Mouse (Mus musculus): ENCODE data around the gene Cetn2. TPM values are rescaled to one million over a fixed set of nuclear protein-coding genes. Genes with fewer than 3 reads are reported as not detected.

The Cetn2 gene
- 2.7 and 3.5 TPM in 2 replicates for polyA plus RNA-seq (2012; rRNA removed)

GRCm38 (mm10) chrX:72917884-72918681, at the start of gene Cetn2, which contains the start of gene Nsdhl:
Cetn2 (minus strand) TSS chrX:72918411.
Nsdhl (plus strand) TSS chrX:72918557.
- 21% methylated on average over 41 of the region's 41 CpGs for WGBS
- Histone ChIP-seq H3K4me1 (ENCODE audit: control insufficient read depth, insufficient read depth, insufficient read length) (no peaks in the 10 kb centered on the region; the same call in 1 of the 2 replicates), H3K27ac (ENCODE audit: insufficient read depth, low read length) (peak within 1 kb of the TSS; percentile 71), H3K36me3 (ENCODE audit: control insufficient read depth, insufficient read depth, low read length) (0 out of 2 replicates have a peak, but pooled peaks cover 1% of the 10 kb centered on the region), H3K27me3 (ENCODE audit: control insufficient read depth, insufficient read depth, low read length) (no peaks in the 10 kb centered on the region), H3K4me3 (ENCODE audit: extremely low read depth, insufficient read depth, insufficient read length) (peak within 1 kb of the TSS; percentile 96)
- peak; percentile 73 to 76 for DNase-seq (ENCODE audit: low read depth in 1 of 2, low spot score in 2 of 2)
- TF ChIP-seq POLR2A (IDR thresholded peaks at IDR 0.05; ENCODE audit: low read depth, low read length) = no peak
- TF ChIP-seq CTCF (IDR thresholded peaks at IDR 0.05; ENCODE audit: extremely low read depth, insufficient read depth, insufficient read length, insufficient replicate concordance) = no peak

DNA sequence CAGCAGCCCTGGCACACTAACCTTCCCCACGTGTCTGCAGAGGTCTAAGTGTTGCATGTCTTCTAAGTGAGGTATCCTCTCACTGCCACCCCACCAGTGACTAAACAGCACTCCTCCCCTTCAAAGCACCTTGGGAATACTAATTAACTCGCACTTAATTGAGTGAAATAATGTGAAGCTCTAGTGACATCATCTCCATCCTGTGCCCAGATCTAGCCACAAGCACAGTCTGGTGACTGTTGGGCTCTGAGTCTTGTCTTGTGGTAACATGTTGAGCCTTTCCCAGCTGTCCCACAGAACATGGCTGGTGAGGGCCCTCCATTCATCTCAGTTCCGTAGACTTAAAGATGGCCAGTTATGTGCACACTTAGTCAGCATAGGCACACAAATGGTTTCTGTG, 44.5 kb upstream of the Cetn2 start:
- Histone ChIP-seq H3K4me3 (ENCODE audit: extremely low read depth, insufficient read depth, insufficient read length) (no peak overlapping the region), H3K27ac (ENCODE audit: insufficient read depth, low read length) (no peak overlapping the region), H3K27me3 (ENCODE audit: control insufficient read depth, insufficient read depth, low read length) (no peaks in the 10 kb centered on the region), H3K36me3 (ENCODE audit: control insufficient read depth, insufficient read depth, low read length) (no peaks in the 10 kb centered on the region), H3K4me1 (ENCODE audit: control insufficient read depth, insufficient read depth, insufficient read length) (no peaks in the 10 kb centered on the region)
- WGBS = 82% methylated on average over 3 of the region's 3 CpGs
- TF ChIP-seq CTCF (IDR thresholded peaks at IDR 0.05; ENCODE audit: extremely low read depth, insufficient read depth, insufficient read length, insufficient replicate concordance) (no peak), POLR2A (IDR thresholded peaks at IDR 0.05; ENCODE audit: low read depth, low read length) (no peak)
- DNase-seq (ENCODE audit: low read depth in 1 of 2, low spot score in 2 of 2) = no peak

DNA sequence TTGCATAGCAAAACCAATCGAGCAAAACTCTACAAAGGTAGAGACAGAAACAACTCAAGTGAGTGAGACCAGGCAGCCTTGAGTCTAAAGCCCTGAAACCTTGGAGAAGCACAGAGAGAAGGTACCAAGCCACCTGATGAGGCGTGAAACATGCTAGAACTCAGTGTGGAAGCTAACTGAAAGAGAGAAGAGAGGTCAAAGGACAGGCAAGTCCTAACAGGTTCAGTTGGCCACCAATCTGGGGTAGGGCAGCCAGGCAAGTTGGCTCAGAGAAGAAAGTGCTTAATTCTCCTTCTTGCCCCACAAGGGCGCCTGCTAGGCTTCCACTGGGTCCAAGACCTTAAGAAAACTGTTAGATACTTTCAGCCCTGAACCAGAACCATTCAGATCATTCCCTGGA, 43.3 kb upstream of the Cetn2 start:
- Histone ChIP-seq H3K36me3 (ENCODE audit: control insufficient read depth, insufficient read depth, low read length) (no peaks in the 10 kb centered on the region), H3K27ac (ENCODE audit: insufficient read depth, low read length) (no peak overlapping the region), H3K4me1 (ENCODE audit: control insufficient read depth, insufficient read depth, insufficient read length) (no peaks in the 10 kb centered on the region), H3K27me3 (ENCODE audit: control insufficient read depth, insufficient read depth, low read length) (no peaks in the 10 kb centered on the region), H3K4me3 (ENCODE audit: extremely low read depth, insufficient read depth, insufficient read length) (no peak overlapping the region)
- no peak for TF ChIP-seq CTCF (IDR thresholded peaks at IDR 0.05; ENCODE audit: extremely low read depth, insufficient read depth, insufficient read length, insufficient replicate concordance)
- no peak for TF ChIP-seq POLR2A (IDR thresholded peaks at IDR 0.05; ENCODE audit: low read depth, low read length)
- DNase-seq (ENCODE audit: low read depth in 1 of 2, low spot score in 2 of 2) = no peak
- WGBS = 75% methylated on average over 3 of the region's 3 CpGs

DNA sequence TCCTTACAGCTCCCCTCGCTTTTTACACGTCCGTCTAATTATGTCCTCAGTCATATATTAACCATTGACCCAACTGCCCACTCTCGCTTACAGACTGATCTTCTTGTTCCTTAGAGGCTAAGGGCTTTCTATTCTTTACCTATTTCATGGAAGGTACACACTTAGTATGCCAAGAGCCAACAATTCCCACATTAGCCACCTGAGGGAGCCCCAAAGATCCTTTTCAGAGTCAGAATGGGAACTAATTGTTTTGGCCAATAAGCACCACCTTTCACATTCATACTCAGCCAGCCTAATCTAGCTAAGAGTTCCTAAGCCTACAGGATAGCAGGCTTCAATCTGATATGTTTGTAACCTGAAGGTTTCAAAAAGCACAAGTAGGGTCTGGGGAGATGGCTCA, 42.2 kb upstream of the Cetn2 start:
- WGBS = 92% methylated on average over 4 of the region's 4 CpGs
- Histone ChIP-seq H3K27ac (ENCODE audit: insufficient read depth, low read length) (no peak overlapping the region), H3K27me3 (ENCODE audit: control insufficient read depth, insufficient read depth, low read length) (no peaks in the 10 kb centered on the region), H3K4me1 (ENCODE audit: control insufficient read depth, insufficient read depth, insufficient read length) (no peaks in the 10 kb centered on the region), H3K36me3 (ENCODE audit: control insufficient read depth, insufficient read depth, low read length) (peaks cover 2% of the 10 kb centered on the region; the same call in 1 of the 2 replicates), H3K4me3 (ENCODE audit: extremely low read depth, insufficient read depth, insufficient read length) (no peak overlapping the region)
- no peak for DNase-seq (ENCODE audit: low read depth in 1 of 2, low spot score in 2 of 2)
- TF ChIP-seq CTCF (IDR thresholded peaks at IDR 0.05; ENCODE audit: extremely low read depth, insufficient read depth, insufficient read length, insufficient replicate concordance) (no peak), POLR2A (IDR thresholded peaks at IDR 0.05; ENCODE audit: low read depth, low read length) (no peak)

DNA sequence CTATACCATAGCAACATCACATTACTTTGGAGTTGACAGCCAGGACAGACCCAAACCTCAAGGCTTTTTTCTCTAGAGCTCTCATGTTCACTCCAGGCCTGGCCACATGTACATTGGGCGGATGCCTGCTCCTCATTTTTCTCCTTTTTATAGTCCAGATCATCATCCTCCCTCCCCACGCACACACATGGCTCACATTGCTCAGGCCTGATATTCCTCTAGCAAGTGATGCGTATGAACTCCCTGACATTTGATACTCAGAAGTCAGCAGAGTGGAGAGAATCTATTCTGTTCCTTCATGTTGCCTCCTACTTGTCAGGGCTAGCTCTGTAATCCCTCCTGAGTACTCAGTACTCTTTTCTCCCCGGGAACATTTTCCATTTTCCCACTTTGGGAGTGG, 38.3 kb upstream of the Cetn2 start:
- Histone ChIP-seq H3K27me3 (ENCODE audit: control insufficient read depth, insufficient read depth, low read length) (no peaks in the 10 kb centered on the region), H3K4me3 (ENCODE audit: extremely low read depth, insufficient read depth, insufficient read length) (no peak overlapping the region), H3K36me3 (ENCODE audit: control insufficient read depth, insufficient read depth, low read length) (peaks cover 2% of the 10 kb centered on the region; the same call in 1 of the 2 replicates), H3K4me1 (ENCODE audit: control insufficient read depth, insufficient read depth, insufficient read length) (no peaks in the 10 kb centered on the region), H3K27ac (ENCODE audit: insufficient read depth, low read length) (no peak overlapping the region)
- TF ChIP-seq POLR2A (IDR thresholded peaks at IDR 0.05; ENCODE audit: low read depth, low read length) (no peak), CTCF (IDR thresholded peaks at IDR 0.05; ENCODE audit: extremely low read depth, insufficient read depth, insufficient read length, insufficient replicate concordance) (no peak)
- 85% methylated on average over 4 of the region's 4 CpGs for WGBS
- no peak for DNase-seq (ENCODE audit: low read depth in 1 of 2, low spot score in 2 of 2)

DNA sequence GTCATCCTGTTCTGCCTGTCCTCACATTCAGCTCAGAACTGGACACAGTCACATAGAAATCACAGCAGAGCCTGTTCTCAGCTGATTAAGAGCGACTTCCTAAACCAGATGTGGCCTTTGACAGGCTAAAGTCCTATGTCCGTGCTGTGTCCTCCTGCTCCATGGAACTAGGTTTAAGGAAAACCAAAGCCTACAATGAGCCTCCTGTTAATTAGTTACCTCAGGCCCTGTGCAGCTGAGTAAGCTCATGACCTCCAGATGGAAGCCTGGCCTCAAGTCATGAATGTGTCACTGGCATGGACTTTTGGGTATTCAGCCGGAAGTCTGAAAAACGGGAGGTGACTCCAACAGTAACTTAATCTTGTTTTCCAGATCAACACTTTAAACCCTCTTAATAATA, 35.3 kb upstream of the Cetn2 start:
- 90% methylated on average over 4 of the region's 4 CpGs for WGBS
- DNase-seq (ENCODE audit: low read depth in 1 of 2, low spot score in 2 of 2) = no peak
- no peak overlapping the region for H3K4me3 ChIP-seq (ENCODE audit: extremely low read depth, insufficient read depth, insufficient read length)

GRCm38 (mm10) chrX:72921391-72921790, 3.2 kb upstream of the Cetn2 start:
- Histone ChIP-seq H3K36me3 (ENCODE audit: control insufficient read depth, insufficient read depth, low read length) (no peaks in the 10 kb centered on the region), H3K27me3 (ENCODE audit: control insufficient read depth, insufficient read depth, low read length) (no peaks in the 10 kb centered on the region), H3K4me3 (ENCODE audit: extremely low read depth, insufficient read depth, insufficient read length) (no peak overlapping the region), H3K4me1 (ENCODE audit: control insufficient read depth, insufficient read depth, insufficient read length) (no peaks in the 10 kb centered on the region; the same call in 1 of the 2 replicates), H3K27ac (ENCODE audit: insufficient read depth, low read length) (no peak overlapping the region)
- DNase-seq (ENCODE audit: low read depth in 1 of 2, low spot score in 2 of 2) = no peak
- TF ChIP-seq CTCF (IDR thresholded peaks at IDR 0.05; ENCODE audit: extremely low read depth, insufficient read depth, insufficient read length, insufficient replicate concordance) (no peak), POLR2A (IDR thresholded peaks at IDR 0.05; ENCODE audit: low read depth, low read length) (no peak)
- WGBS = 77% methylated on average over 2 of the region's 2 CpGs

More for the DNA sequence above, 35.3 kb upstream of the Cetn2 start:
- TF ChIP-seq POLR2A (IDR thresholded peaks at IDR 0.05; ENCODE audit: low read depth, low read length) (no peak), CTCF (IDR thresholded peaks at IDR 0.05; ENCODE audit: extremely low read depth, insufficient read depth, insufficient read length, insufficient replicate concordance) (no peak)
- H3K4me1 ChIP-seq (ENCODE audit: control insufficient read depth, insufficient read depth, insufficient read length) = no peaks in the 10 kb centered on the region
- no peak overlapping the region for H3K27ac ChIP-seq (ENCODE audit: insufficient read depth, low read length)
- H3K27me3 ChIP-seq (ENCODE audit: control insufficient read depth, insufficient read depth, low read length) = no peaks in the 10 kb centered on the region
- peaks cover 2% of the 10 kb centered on the region; the same call in 1 of the 2 replicates for H3K36me3 ChIP-seq (ENCODE audit: control insufficient read depth, insufficient read depth, low read length)

All from spleen, adult 2 months (tissue).